Mouse (Mus musculus) embryo, embryonic 10 days (tissue): ENCODE measurements around the gene Amacr.
"Not testable (repeated sequence)": the region's sequence is repeated elsewhere in the genome, so short reads cannot be mapped to it uniquely, and the experiment has no call there.

Source experiments
- DNase-seq: peaks from one replicate; pipeline ENCODE4 v3.0.0-alpha.2; 2015; ENCODE audit warnings: low spot score

The Amacr gene

GRCm38 (mm10) chr15:10981377-10982063, at the start of gene Amacr:
TSS of gene Amacr (plus strand) at chr15:10981756.
- DNase-seq: peak; percentile 96

- DNase-seq: no peak
Observed at GRCm38 (mm10) chr15:10933930-10934329, 47.6 kb upstream of the Amacr start.

- DNase-seq: peak; percentile 5
Observed at GRCm38 (mm10) chr15:10940148-10941108, 41.1 kb upstream of the Amacr start.

GRCm38 (mm10) chr15:10941901-10942300, 39.7 kb upstream of the Amacr start:
- no peak for DNase-seq

GRCm38 (mm10) chr15:10947852-10948251, 33.7 kb upstream of the Amacr start:
- no peak for DNase-seq

- peak; percentile 28 for DNase-seq
Observed at GRCm38 (mm10) chr15:10951951-10952759, 29.4 kb upstream of the Amacr start, which contains the start of gene C1qtnf3. TSS of gene C1qtnf3 (plus strand) at chr15:10952332.

- peak; percentile 11 for DNase-seq
Observed at GRCm38 (mm10) chr15:10952760-10953305, 28.7 kb upstream of the Amacr start.

GRCm38 (mm10) chr15:10953465-10953864, 28.1 kb upstream of the Amacr start:
- no peak for DNase-seq

GRCm38 (mm10) chr15:10954381-10955016, 27.1 kb upstream of the Amacr start:
- DNase-seq: no peak

- DNase-seq: no peak
Observed at GRCm38 (mm10) chr15:10955156-10955555, 26.4 kb upstream of the Amacr start.

GRCm38 (mm10) chr15:10956706-10957105, 24.9 kb upstream of the Amacr start:
- no peak for DNase-seq

- no peak for DNase-seq
Observed at GRCm38 (mm10) chr15:10959277-10960026, 22.1 kb upstream of the Amacr start.

- DNase-seq: no peak
Observed at GRCm38 (mm10) chr15:10960267-10960666, 21.3 kb upstream of the Amacr start.

GRCm38 (mm10) chr15:10962601-10963000, 19.0 kb upstream of the Amacr start:
- no peak for DNase-seq

- DNase-seq: no peak
Observed at GRCm38 (mm10) chr15:10969439-10969838, 12.1 kb upstream of the Amacr start.

GRCm38 (mm10) chr15:10970777-10971176, 10.8 kb upstream of the Amacr start:
- no peak for DNase-seq

GRCm38 (mm10) chr15:10977151-10977550, 4.4 kb upstream of the Amacr start:
- no peak for DNase-seq

GRCm38 (mm10) chr15:10980712-10981111, 844 bp upstream of the Amacr start:
- DNase-seq: no peak

- DNase-seq: no peak
Observed at GRCm38 (mm10) chr15:10982064-10982435, 494 bp downstream of the Amacr start.

GRCm38 (mm10) chr15:10985756-10986155, 4.2 kb downstream of the Amacr start:
- no peak for DNase-seq

- not testable (repeated sequence) for DNase-seq
Observed at GRCm38 (mm10) chr15:10986477-10986876, 4.9 kb downstream of the Amacr start.
